Mouse (Mus musculus) forebrain, embryonic 12.5 days (tissue): ENCODE measurements around the gene Hipk1. TPM values are rescaled to one million over a fixed set of nuclear protein-coding genes. Genes with fewer than 3 reads are reported as not detected.
"Not testable (repeated sequence)": the region's sequence is repeated elsewhere in the genome, so short reads cannot be mapped to it uniquely, and the experiment has no call there.

ENCODE experiments used
- ATAC-seq: fragments of 200-750 bp; cut with Nextera tagmentation; 2 replicates; pipeline ENCODE4 v1.8.0; 2017; ENCODE audit warnings: moderate TSS enrichment; ENCODE audit not compliant: low FRiP score
- H3K27ac ChIP-seq: fragments of 300-500 bp; sonication (generic); 2 replicates; pipeline ENCODE4 v1.5.1; 2016; ENCODE audit warnings: mild to moderate bottlenecking
- H3K27me3 ChIP-seq: fragments of 300-500 bp; sonication (generic); 2 replicates; pipeline ENCODE4 v1.6.1; 2016; ENCODE audit warnings: mild to moderate bottlenecking
- H3K36me3 ChIP-seq: fragments of 300-500 bp; sonication (generic); replicated peaks from 2 replicates; pipeline ENCODE4 v1.6.1; 2016; ENCODE audit warnings: mild to moderate bottlenecking
- H3K4me1 ChIP-seq: fragments of 300-500 bp; sonication (generic); 2 replicates; pipeline ENCODE4 v1.6.1; 2016
- H3K4me2 ChIP-seq: fragments of 300-500 bp; sonication (generic); 2 replicates; pipeline ENCODE4 v1.6.1; 2016; ENCODE audit warnings: mild to moderate bottlenecking, moderate library complexity
- H3K4me3 ChIP-seq: fragments of 300-500 bp; sonication (generic); replicated peaks from 2 replicates; pipeline ENCODE4 v1.5.1; 2016; ENCODE audit warnings: mild to moderate bottlenecking
- H3K9ac ChIP-seq: fragments of 300-500 bp; sonication (generic); 2 replicates; pipeline ENCODE4 v1.6.1; 2016; ENCODE audit warnings: mild to moderate bottlenecking
- H3K9me3 ChIP-seq: fragments of 300-500 bp; sonication (generic); 2 replicates; pipeline ENCODE4 v1.6.1; 2016
- WGBS: fragments of 180-500 bp; shearing (Covaris S2); methylation state at CpG from one replicate; pipeline ENCODE4 v1.1.7; 2016; 5-methylcytosine and 5-hydroxymethylcytosine counted together
- polyA plus RNA-seq: library from polyadenylated mRNA; unstranded; fragments of >200 nt; fragmentation: Nextera tagmentation; extraction: Ambion mirVana; gene quantifications from 2 replicates; pipeline ENCODE4 v1.2.1, GENCODE M21; 2016

The Hipk1 gene
- polyA plus RNA-seq: 18.2 and 18.5 TPM in 2 replicates

- WGBS: 10% methylated on average over 49 of the region's 49 CpGs
- no peaks in the 10 kb centered on the region for H3K36me3 ChIP-seq
- peak within 1 kb of the TSS; percentile 90 for H3K27ac ChIP-seq
- peak within 1 kb of the TSS; percentile 97 for H3K4me3 ChIP-seq
- peaks cover 3% of the 10 kb centered on the region; the same call in 1 of the 2 replicates for H3K27me3 ChIP-seq
- H3K4me2 ChIP-seq: peak within 1 kb of the TSS; percentile 91
- peaks cover 21% of the 10 kb centered on the region for H3K4me1 ChIP-seq
- peak; percentile 97 for ATAC-seq
- no peaks in the 10 kb centered on the region for H3K9me3 ChIP-seq
- H3K9ac ChIP-seq: peak within 1 kb of the TSS; percentile 96
Measured at GRCm38 (mm10) chr3:103791230-103792110, at the start of gene Hipk1. Hipk1 (minus strand) TSS chr3:103791563.

- not testable (repeated sequence) for H3K27ac ChIP-seq, H3K9me3 ChIP-seq, H3K9ac ChIP-seq, H3K4me3 ChIP-seq, H3K4me2 ChIP-seq, H3K27me3 ChIP-seq, H3K4me1 ChIP-seq, H3K36me3 ChIP-seq, ATAC-seq
- WGBS: 90% methylated on average over 7 of the region's 7 CpGs
Measured at GRCm38 (mm10) chr3:103840946-103841345, 49.6 kb upstream of the Hipk1 start.

- H3K27ac ChIP-seq, H3K9ac ChIP-seq, H3K9me3 ChIP-seq, H3K36me3 ChIP-seq, H3K27me3 ChIP-seq, H3K4me3 ChIP-seq, H3K4me2 ChIP-seq, H3K4me1 ChIP-seq, ATAC-seq: not testable (repeated sequence)
- WGBS: 78% methylated on average over 3 of the region's 3 CpGs
Measured at GRCm38 (mm10) chr3:103840195-103840594, 48.8 kb upstream of the Hipk1 start.

- WGBS: 92% methylated on average over 6 of the region's 6 CpGs
- Histone ChIP-seq H3K27ac (no peak overlapping the region), H3K9ac (no peak overlapping the region), H3K4me3 (no peak overlapping the region), H3K4me2 (no peak overlapping the region), H3K36me3 (no peaks in the 10 kb centered on the region), H3K9me3 (no peaks in the 10 kb centered on the region), H3K4me1 (no peaks in the 10 kb centered on the region), H3K27me3 (no peaks in the 10 kb centered on the region)
- no peak for ATAC-seq
Measured at GRCm38 (mm10) chr3:103839711-103840110, 48.3 kb upstream of the Hipk1 start.

- Histone ChIP-seq H3K9me3 (no peaks in the 10 kb centered on the region), H3K4me1 (no peaks in the 10 kb centered on the region), H3K4me2 (no peak overlapping the region), H3K4me3 (no peak overlapping the region), H3K9ac (no peak overlapping the region), H3K36me3 (no peaks in the 10 kb centered on the region), H3K27ac (no peak overlapping the region), H3K27me3 (no peaks in the 10 kb centered on the region)
- no peak for ATAC-seq
- 94% methylated on average over 5 of the region's 5 CpGs for WGBS
Measured at GRCm38 (mm10) chr3:103836453-103836852, 45.1 kb upstream of the Hipk1 start.

- ATAC-seq: no peak
- H3K27me3 ChIP-seq: no peaks in the 10 kb centered on the region
- H3K9ac ChIP-seq: no peak overlapping the region
- no peaks in the 10 kb centered on the region for H3K36me3 ChIP-seq
- no peaks in the 10 kb centered on the region for H3K9me3 ChIP-seq
- 81% methylated on average over 10 of the region's 10 CpGs for WGBS
- no peaks in the 10 kb centered on the region for H3K4me1 ChIP-seq
- H3K4me3 ChIP-seq: no peak overlapping the region
- H3K27ac ChIP-seq: no peak overlapping the region
- H3K4me2 ChIP-seq: no peak overlapping the region
Measured at GRCm38 (mm10) chr3:103835951-103836310, 44.6 kb upstream of the Hipk1 start.

- Histone ChIP-seq H3K27me3 (no peaks in the 10 kb centered on the region), H3K4me1 (no peaks in the 10 kb centered on the region), H3K27ac (no peak overlapping the region), H3K9ac (no peak overlapping the region), H3K4me2 (no peak overlapping the region), H3K36me3 (no peaks in the 10 kb centered on the region), H3K4me3 (no peak overlapping the region), H3K9me3 (no peaks in the 10 kb centered on the region)
- no peak for ATAC-seq
- 82% methylated on average over 6 of the region's 6 CpGs for WGBS
Measured at GRCm38 (mm10) chr3:103835272-103835950, 44.0 kb upstream of the Hipk1 start.

- H3K27ac ChIP-seq: no peak overlapping the region
- H3K4me2 ChIP-seq: no peak overlapping the region
- H3K9me3 ChIP-seq: no peaks in the 10 kb centered on the region
- no peak overlapping the region for H3K9ac ChIP-seq
- H3K36me3 ChIP-seq: no peaks in the 10 kb centered on the region
- ATAC-seq: no peak
- H3K4me1 ChIP-seq: no peaks in the 10 kb centered on the region
- H3K4me3 ChIP-seq: no peak overlapping the region
- WGBS: 87% methylated on average over 2 of the region's 2 CpGs
- no peaks in the 10 kb centered on the region for H3K27me3 ChIP-seq
Measured at GRCm38 (mm10) chr3:103834001-103834400, 42.6 kb upstream of the Hipk1 start.

GRCm38 (mm10) chr3:103832426-103832825 lies 41.1 kb upstream of the Hipk1 start, which contains the start of gene Bcl2l15:
Bcl2l15 (plus strand) TSS chr3:103832601.
- Histone ChIP-seq H3K4me3 (no peak within 1 kb of the TSS), H3K27ac (no peak within 1 kb of the TSS), H3K36me3 (no peaks in the 10 kb centered on the region), H3K27me3 (no peaks in the 10 kb centered on the region), H3K4me1 (no peaks in the 10 kb centered on the region), H3K9ac (no peak within 1 kb of the TSS), H3K9me3 (no peaks in the 10 kb centered on the region), H3K4me2 (no peak within 1 kb of the TSS)
- no peak for ATAC-seq

- WGBS: 83% methylated on average over 7 of the region's 7 CpGs
- H3K4me2 ChIP-seq: no peak overlapping the region
- H3K4me1 ChIP-seq: no peaks in the 10 kb centered on the region
- ATAC-seq: no peak
- H3K4me3 ChIP-seq: no peak overlapping the region
- no peak overlapping the region for H3K9ac ChIP-seq
- H3K36me3 ChIP-seq: no peaks in the 10 kb centered on the region
- no peaks in the 10 kb centered on the region for H3K27me3 ChIP-seq
- H3K27ac ChIP-seq: no peak overlapping the region
- no peaks in the 10 kb centered on the region for H3K9me3 ChIP-seq
Measured at GRCm38 (mm10) chr3:103831146-103831545, 39.8 kb upstream of the Hipk1 start.

- not testable (repeated sequence) for H3K27ac ChIP-seq, H3K9ac ChIP-seq, H3K4me3 ChIP-seq, H3K36me3 ChIP-seq, H3K9me3 ChIP-seq, ATAC-seq, H3K27me3 ChIP-seq, H3K4me1 ChIP-seq, H3K4me2 ChIP-seq
- WGBS: 63% methylated on average over 1 of the region's 1 CpGs
Measured at GRCm38 (mm10) chr3:103830681-103831080, 39.3 kb upstream of the Hipk1 start.

GRCm38 (mm10) chr3:103829036-103829435 lies 37.7 kb upstream of the Hipk1 start:
- no peak for ATAC-seq
- H3K9me3 ChIP-seq: no peaks in the 10 kb centered on the region
- H3K27ac ChIP-seq: no peak overlapping the region
- no peaks in the 10 kb centered on the region for H3K27me3 ChIP-seq
- no peaks in the 10 kb centered on the region for H3K36me3 ChIP-seq
- H3K4me3 ChIP-seq: no peak overlapping the region
- WGBS: 92% methylated on average over 3 of the region's 3 CpGs
- H3K9ac ChIP-seq: no peak overlapping the region
- no peak overlapping the region for H3K4me2 ChIP-seq
- no peaks in the 10 kb centered on the region for H3K4me1 ChIP-seq

- Histone ChIP-seq H3K4me2 (no peak overlapping the region), H3K36me3 (peaks cover 6% of the 10 kb centered on the region; the same call in 1 of the 2 replicates), H3K9me3 (no peaks in the 10 kb centered on the region), H3K27ac (no peak overlapping the region), H3K9ac (no peak overlapping the region), H3K27me3 (no peaks in the 10 kb centered on the region), H3K4me1 (no peaks in the 10 kb centered on the region), H3K4me3 (no peak overlapping the region)
- no peak for ATAC-seq
Measured at GRCm38 (mm10) chr3:103827548-103827947, 36.2 kb upstream of the Hipk1 start.
